Mouse (Mus musculus) forebrain, embryonic 15.5 days (tissue): ENCODE data around the gene Dnaaf5. TPM values are rescaled to one million over a fixed set of nuclear protein-coding genes. Genes with fewer than 3 reads are reported as not detected.
A peak's percentile ranks its signal among the peaks of the same experiment; 100 is the strongest.

Experiments
- ATAC-seq: fragments of 200-750 bp; cut with Nextera tagmentation; replicated peaks from 2 replicates; pipeline ENCODE4 v1.8.0; 2017; ENCODE audit warnings: mild to moderate bottlenecking, moderate TSS enrichment, moderate library complexity
- H3K27ac ChIP-seq: fragments of 300-500 bp; sonication (generic); replicated peaks from 2 replicates; pipeline ENCODE4 v1.5.1; 2015; ENCODE audit warnings: mild to moderate bottlenecking, inconsistent platforms
- H3K27me3 ChIP-seq: fragments of 300-500 bp; sonication (generic); 2 replicates; pipeline ENCODE4 v1.6.1; 2015; ENCODE audit warnings: inconsistent platforms
- H3K36me3 ChIP-seq: fragments of 300-500 bp; sonication (generic); 2 replicates; pipeline ENCODE4 v1.6.1; 2015; ENCODE audit warnings: mild to moderate bottlenecking, inconsistent platforms
- H3K4me1 ChIP-seq: fragments of 300-500 bp; sonication (generic); 2 replicates; pipeline ENCODE4 v1.6.1; 2015; ENCODE audit warnings: inconsistent platforms
- H3K4me2 ChIP-seq: fragments of 300-500 bp; sonication (generic); replicated peaks from 2 replicates; pipeline ENCODE4 v1.6.1; 2015; ENCODE audit warnings: mild to moderate bottlenecking, inconsistent platforms
- H3K4me3 ChIP-seq: fragments of 300-500 bp; sonication (generic); 2 replicates; pipeline ENCODE4 v1.5.1; 2015; ENCODE audit warnings: mild to moderate bottlenecking, inconsistent platforms
- H3K9ac ChIP-seq: fragments of 300-500 bp; sonication (generic); replicated peaks from 2 replicates; pipeline ENCODE4 v1.6.1; 2015; ENCODE audit warnings: mild to moderate bottlenecking, inconsistent platforms
- H3K9me3 ChIP-seq: fragments of 300-500 bp; sonication (generic); 2 replicates; pipeline ENCODE4 v1.6.1; 2016; ENCODE audit warnings: inconsistent platforms
- WGBS: fragments of 180-500 bp; shearing (Covaris S2); methylation state at CpG from one replicate; pipeline ENCODE4 v1.1.7; 2015; ENCODE audit warnings: mixed read lengths; 5-methylcytosine and 5-hydroxymethylcytosine counted together
- polyA plus RNA-seq: library from polyadenylated mRNA; unstranded; fragments of >200 nt; fragmentation: Nextera tagmentation; extraction: Ambion mirVana; gene quantifications from 2 replicates; pipeline ENCODE4 v1.2.1, GENCODE M21; 2015

The Dnaaf5 gene
- polyA plus RNA-seq, 1 experiment from 2014 or later: 3.2 TPM

GRCm38 (mm10) chr5:139145726-139146125 is 4.3 kb upstream of the Dnaaf5 start:
- WGBS: 86% methylated on average over 4 of the region's 4 CpGs
- Histone ChIP-seq H3K4me1 (peaks cover 47% of the 10 kb centered on the region), H3K36me3 (no peaks in the 10 kb centered on the region), H3K27ac (peak overlapping the region; percentile 81; the same call in 1 of the 2 replicates), H3K4me3 (no peak overlapping the region), H3K27me3 (no peaks in the 10 kb centered on the region), H3K9me3 (no peaks in the 10 kb centered on the region), H3K9ac (no peak overlapping the region), H3K4me2 (no peak overlapping the region)
- no peak for ATAC-seq

GRCm38 (mm10) chr5:139146476-139147075 is 3.4 kb upstream of the Dnaaf5 start:
- peaks cover 47% of the 10 kb centered on the region for H3K4me1 ChIP-seq
- H3K9me3 ChIP-seq: no peaks in the 10 kb centered on the region
- H3K4me3 ChIP-seq: no peak overlapping the region
- H3K27me3 ChIP-seq: no peaks in the 10 kb centered on the region
- H3K27ac ChIP-seq: peak overlapping the region; percentile 81
- WGBS: 77% methylated on average over 11 of the region's 11 CpGs
- no peak overlapping the region for H3K9ac ChIP-seq
- no peaks in the 10 kb centered on the region for H3K36me3 ChIP-seq
- no peak for ATAC-seq
- no peak overlapping the region for H3K4me2 ChIP-seq

GRCm38 (mm10) chr5:139147178-139148078 is 2.6 kb upstream of the Dnaaf5 start:
- H3K4me3 ChIP-seq: no peak overlapping the region
- H3K36me3 ChIP-seq: no peaks in the 10 kb centered on the region
- H3K27me3 ChIP-seq: no peaks in the 10 kb centered on the region
- no peaks in the 10 kb centered on the region for H3K9me3 ChIP-seq
- H3K9ac ChIP-seq: no peak overlapping the region; the same call in 1 of the 2 replicates
- H3K4me1 ChIP-seq: peaks cover 46% of the 10 kb centered on the region
- H3K4me2 ChIP-seq: no peak overlapping the region
- 64% methylated on average over 14 of the region's 14 CpGs for WGBS
- ATAC-seq: no peak
- peak overlapping the region; percentile 81 for H3K27ac ChIP-seq

- H3K4me1 ChIP-seq: peaks cover 46% of the 10 kb centered on the region
- no peaks in the 10 kb centered on the region for H3K27me3 ChIP-seq
- peak; percentile 49 for ATAC-seq
- 27% methylated on average over 11 of the region's 11 CpGs for WGBS
- H3K27ac ChIP-seq: peak overlapping the region; percentile 88
- peak overlapping the region; percentile 91 for H3K4me3 ChIP-seq
- no peaks in the 10 kb centered on the region for H3K9me3 ChIP-seq
- peaks cover 14% of the 10 kb centered on the region for H3K36me3 ChIP-seq
- H3K4me2 ChIP-seq: peak overlapping the region; percentile 45
- peak overlapping the region; percentile 41; the same call in 1 of the 2 replicates for H3K9ac ChIP-seq
Measured at GRCm38 (mm10) chr5:139149006-139149672, 884 bp upstream of the Dnaaf5 start.

- H3K4me2 ChIP-seq: peak overlapping the region; percentile 75
- WGBS: under 1% methylated on average over 45 of the region's 45 CpGs
- peak overlapping the region; percentile 91 for H3K4me3 ChIP-seq
- peaks cover 46% of the 10 kb centered on the region for H3K4me1 ChIP-seq
- H3K36me3 ChIP-seq: peaks cover 27% of the 10 kb centered on the region
- H3K9ac ChIP-seq: peak overlapping the region; percentile 67
- peak; percentile 27 for ATAC-seq
- H3K27me3 ChIP-seq: no peaks in the 10 kb centered on the region
- no peaks in the 10 kb centered on the region for H3K9me3 ChIP-seq
- H3K27ac ChIP-seq: no peak overlapping the region; the same call in 1 of the 2 replicates
Measured at GRCm38 (mm10) chr5:139150603-139151031, 594 bp downstream of the Dnaaf5 start.

GRCm38 (mm10) chr5:139160899-139161298 is 10.9 kb downstream of the Dnaaf5 start:
- ATAC-seq: no peak
- H3K9ac ChIP-seq: no peak overlapping the region
- 89% methylated on average over 8 of the region's 8 CpGs for WGBS
- no peak overlapping the region for H3K27ac ChIP-seq
- no peak overlapping the region for H3K4me3 ChIP-seq
- no peak overlapping the region for H3K4me2 ChIP-seq
- H3K9me3 ChIP-seq: no peaks in the 10 kb centered on the region
- no peaks in the 10 kb centered on the region for H3K27me3 ChIP-seq
- no peaks in the 10 kb centered on the region for H3K4me1 ChIP-seq
- peaks cover 23% of the 10 kb centered on the region for H3K36me3 ChIP-seq

GRCm38 (mm10) chr5:139161632-139162031 is 11.6 kb downstream of the Dnaaf5 start:
- WGBS: 94% methylated on average over 10 of the region's 10 CpGs
- Histone ChIP-seq H3K9ac (no peak overlapping the region), H3K27me3 (no peaks in the 10 kb centered on the region), H3K36me3 (peaks cover 22% of the 10 kb centered on the region), H3K9me3 (no peaks in the 10 kb centered on the region), H3K4me2 (no peak overlapping the region), H3K27ac (no peak overlapping the region), H3K4me3 (no peak overlapping the region), H3K4me1 (no peaks in the 10 kb centered on the region)
- ATAC-seq: no peak

- WGBS: 96% methylated on average over 6 of the region's 6 CpGs
- Histone ChIP-seq H3K9me3 (no peaks in the 10 kb centered on the region), H3K9ac (no peak overlapping the region), H3K4me2 (no peak overlapping the region), H3K36me3 (peaks cover 38% of the 10 kb centered on the region), H3K27ac (no peak overlapping the region), H3K4me3 (no peak overlapping the region), H3K4me1 (no peaks in the 10 kb centered on the region), H3K27me3 (no peaks in the 10 kb centered on the region)
- no peak for ATAC-seq
Measured at GRCm38 (mm10) chr5:139166781-139167361, 16.8 kb downstream of the Dnaaf5 start.

- H3K4me2 ChIP-seq: no peak overlapping the region
- H3K27ac ChIP-seq: no peak overlapping the region
- peaks cover 38% of the 10 kb centered on the region for H3K36me3 ChIP-seq
- no peaks in the 10 kb centered on the region for H3K27me3 ChIP-seq
- no peak overlapping the region for H3K4me3 ChIP-seq
- no peak for ATAC-seq
- WGBS: 92% methylated on average over 1 of the region's 1 CpGs
- no peaks in the 10 kb centered on the region for H3K4me1 ChIP-seq
- no peaks in the 10 kb centered on the region for H3K9me3 ChIP-seq
- no peak overlapping the region for H3K9ac ChIP-seq
Measured at GRCm38 (mm10) chr5:139167548-139167947, 17.5 kb downstream of the Dnaaf5 start.

- 92% methylated on average over 4 of the region's 4 CpGs for WGBS
- H3K27me3 ChIP-seq: no peaks in the 10 kb centered on the region
- H3K4me3 ChIP-seq: no peak overlapping the region
- no peaks in the 10 kb centered on the region for H3K9me3 ChIP-seq
- ATAC-seq: no peak
- no peak overlapping the region for H3K9ac ChIP-seq
- H3K4me2 ChIP-seq: no peak overlapping the region
- peaks cover 24% of the 10 kb centered on the region; the same call in 1 of the 2 replicates for H3K36me3 ChIP-seq
- no peak overlapping the region for H3K27ac ChIP-seq
- peaks cover 17% of the 10 kb centered on the region for H3K4me1 ChIP-seq
Measured at GRCm38 (mm10) chr5:139171929-139172328, 21.9 kb downstream of the Dnaaf5 start.

- no peak overlapping the region for H3K4me2 ChIP-seq
- H3K27ac ChIP-seq: peak overlapping the region; percentile 47
- H3K36me3 ChIP-seq: peaks cover 18% of the 10 kb centered on the region; the same call in 1 of the 2 replicates
- no peak overlapping the region for H3K4me3 ChIP-seq
- peaks cover 17% of the 10 kb centered on the region for H3K4me1 ChIP-seq
- no peak for ATAC-seq
- H3K27me3 ChIP-seq: no peaks in the 10 kb centered on the region
- 60% methylated on average over 10 of the region's 10 CpGs for WGBS
- H3K9me3 ChIP-seq: no peaks in the 10 kb centered on the region
- no peak overlapping the region for H3K9ac ChIP-seq
Measured at GRCm38 (mm10) chr5:139174141-139174540, 24.1 kb downstream of the Dnaaf5 start.
